Mouse (Mus musculus) heart, adult 2 months (tissue): Measurements from ENCODE around the gene Izumo2. TPM values are rescaled to one million over a fixed set of nuclear protein-coding genes. Genes with fewer than 3 reads are reported as not detected.

ENCODE experiments used
- DNase-seq, 2 experiments: peaks; one replicate each; pipeline ENCODE4 v3.0.0; 2021
- H3K27ac ChIP-seq: fragments of 200-600 bp; 2 replicates; pipeline ENCODE4 v1.8.1; 2022
- H3K27me3 ChIP-seq: fragments of 200-500 bp; 2 replicates; pipeline ENCODE4 v1.6.1; 2012; ENCODE audit warnings: mild to moderate bottlenecking, low read length, inconsistent platforms, mixed read lengths; ENCODE audit not compliant: control insufficient read depth, insufficient read depth
- H3K36me3 ChIP-seq: fragments of 200-500 bp; 2 replicates; pipeline ENCODE4 v1.6.1; 2012; ENCODE audit warnings: low read length, inconsistent platforms; ENCODE audit not compliant: control insufficient read depth, insufficient read depth
- H3K4me1 ChIP-seq: fragments of 200-500 bp; 2 replicates; pipeline ENCODE4 v1.6.1; 2011; ENCODE audit warnings: low read length; ENCODE audit not compliant: control insufficient read depth, insufficient read depth
- H3K4me3 ChIP-seq: fragments of 200-600 bp; 2 replicates; pipeline ENCODE4 v1.8.1; 2022
- H3K79me2 ChIP-seq: fragments of 200-500 bp; replicated peaks from 2 replicates; pipeline ENCODE4 v1.6.1; 2012; ENCODE audit warnings: mild to moderate bottlenecking, inconsistent platforms, low read length, moderate library complexity, mixed read lengths; ENCODE audit not compliant: control insufficient read depth, insufficient read depth
- H3K9ac ChIP-seq: fragments of 200-500 bp; 2 replicates; pipeline ENCODE4 v1.6.1; 2012; ENCODE audit warnings: low read depth, mild to moderate bottlenecking, control low read depth, inconsistent platforms, low read length, mixed read lengths
- CTCF ChIP-seq: fragments of 200-600 bp; IDR thresholded peaks from 2 replicates; pipeline ENCODE4 v1.8.1; 2022; ENCODE audit warnings: antibody characterized with exemption, mild to moderate bottlenecking, moderate library complexity
- EP300 ChIP-seq: fragments of 200-500 bp; IDR thresholded peaks from 2 replicates; pipeline ENCODE4 v1.6.1; 2011; ENCODE audit warnings: low read depth, low read length, control low read depth; ENCODE audit not compliant: insufficient read depth
- POLR2A ChIP-seq: fragments of 200-500 bp; IDR thresholded peaks from 2 replicates; pipeline ENCODE4 v1.6.1; 2011; ENCODE audit warnings: mild to moderate bottlenecking, low read depth, low read length, control low read depth; ENCODE audit not compliant: insufficient read depth
- WGBS: fragments of 180-500 bp; shearing (Covaris S2); methylation state at CpG from one replicate; pipeline ENCODE4 v1.1.7; 2018; 5-methylcytosine and 5-hydroxymethylcytosine counted together
- intact Hi-C: fragments of 180-260 bp; cut with DNase I; formaldehyde crosslinking; loops from one replicate; pipeline ENCODE4 v1.15.1; 2025
- polyA plus RNA-seq: library from polyadenylated mRNA; depleted of rRNA; stranded (reverse); fragments of >200 nt; gene quantifications from 2 replicates; pipeline ENCODE4 v1.2.3, GENCODE M21; 2012
- total RNA-seq, 2 experiments: library from RNA; stranded (reverse); gene quantifications; 2 replicates each; pipeline ENCODE4 v1.2.3; 2021

The Izumo2 gene
- total and polyA plus RNA-seq, 3 experiments, result not detected

GRCm38 (mm10) chr7:44689331-44689730, 19.2 kb upstream of the Izumo2 start:
- intact Hi-C loops, result no loop called here
- no peak overlapping the region for H3K9ac ChIP-seq
- no peak for DNase-seq
- H3K4me3 ChIP-seq, result no peak overlapping the region
- TF ChIP-seq CTCF (no peak), POLR2A (no peak), EP300 (no peak)
- no peaks in the 10 kb centered on the region for H3K79me2 ChIP-seq
- no peak overlapping the region for H3K27ac ChIP-seq
- H3K36me3 ChIP-seq, result no peaks in the 10 kb centered on the region
- no peaks in the 10 kb centered on the region for H3K4me1 ChIP-seq
- 89% methylated on average over 7 of the region's 7 CpGs for WGBS
- H3K27me3 ChIP-seq, result no peaks in the 10 kb centered on the region

GRCm38 (mm10) chr7:44693427-44694175, 14.9 kb upstream of the Izumo2 start:
- H3K79me2 ChIP-seq, result no peaks in the 10 kb centered on the region
- H3K9ac ChIP-seq, result no peak overlapping the region
- H3K27ac ChIP-seq, result no peak overlapping the region
- H3K4me3 ChIP-seq, result no peak overlapping the region
- H3K36me3 ChIP-seq, result no peaks in the 10 kb centered on the region
- WGBS, result 63% methylated on average over 10 of the region's 10 CpGs
- TF ChIP-seq CTCF (no peak), POLR2A (no peak), EP300 (no peak)
- DNase-seq, result no peak
- 0 out of 2 replicates have a peak, but pooled peaks cover 1% of the 10 kb centered on the region for H3K4me1 ChIP-seq
- intact Hi-C loops, result loop anchor here (10.0 kb wide), 1 partner anchor 1441 kb away; no protein-coding TSS in a partner anchor
- H3K27me3 ChIP-seq, result no peaks in the 10 kb centered on the region

DNA sequence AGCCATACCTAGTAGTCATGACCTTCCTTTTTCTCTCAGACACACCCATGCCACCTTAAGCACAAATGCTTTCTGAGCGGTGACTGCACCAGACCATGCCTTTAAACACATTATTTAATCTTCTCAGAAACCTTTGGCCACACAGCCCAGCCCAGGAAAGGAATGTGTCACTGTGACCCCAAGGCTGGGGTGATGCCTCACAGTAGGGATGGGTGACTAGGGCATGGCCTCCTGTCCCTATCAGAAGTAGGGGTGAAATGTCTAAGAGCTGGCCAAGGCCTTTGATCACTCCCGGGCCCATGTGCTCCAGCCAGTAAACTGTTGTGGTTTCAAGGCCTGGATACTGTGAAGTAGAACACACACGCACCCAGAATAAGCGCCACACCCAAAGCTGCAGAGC, 13.3 kb upstream of the Izumo2 start:
- intact Hi-C loops, result loop anchor here (10.0 kb wide), 1 partner anchor 1440 kb away; no protein-coding TSS in a partner anchor
- Histone ChIP-seq H3K36me3 (no peaks in the 10 kb centered on the region), H3K79me2 (no peaks in the 10 kb centered on the region), H3K27ac (no peak overlapping the region), H3K9ac (no peak overlapping the region), H3K4me1 (0 out of 2 replicates have a peak, but pooled peaks cover 1% of the 10 kb centered on the region), H3K27me3 (no peaks in the 10 kb centered on the region), H3K4me3 (no peak overlapping the region)
- TF ChIP-seq CTCF (no peak), EP300 (no peak), POLR2A (no peak)
- no peak for DNase-seq
- WGBS, result 74% methylated on average over 4 of the region's 4 CpGs

GRCm38 (mm10) chr7:44697191-44697710, 11.3 kb upstream of the Izumo2 start:
- TF ChIP-seq CTCF (no peak), EP300 (no peak), POLR2A (no peak)
- H3K79me2 ChIP-seq, result no peaks in the 10 kb centered on the region
- no peaks in the 10 kb centered on the region for H3K36me3 ChIP-seq
- 0 out of 2 replicates have a peak, but pooled peaks cover 1% of the 10 kb centered on the region for H3K4me1 ChIP-seq
- H3K4me3 ChIP-seq, result no peak overlapping the region
- H3K9ac ChIP-seq, result no peak overlapping the region
- WGBS, result 6% methylated on average over 20 of the region's 20 CpGs
- peak overlapping the region; percentile 73 for H3K27ac ChIP-seq
- DNase-seq, result peak; percentile 69 to 84
- intact Hi-C loops, result loop anchor here (10.0 kb wide), 1 partner anchor 1438 kb away; no protein-coding TSS in a partner anchor
- H3K27me3 ChIP-seq, result no peaks in the 10 kb centered on the region

DNA sequence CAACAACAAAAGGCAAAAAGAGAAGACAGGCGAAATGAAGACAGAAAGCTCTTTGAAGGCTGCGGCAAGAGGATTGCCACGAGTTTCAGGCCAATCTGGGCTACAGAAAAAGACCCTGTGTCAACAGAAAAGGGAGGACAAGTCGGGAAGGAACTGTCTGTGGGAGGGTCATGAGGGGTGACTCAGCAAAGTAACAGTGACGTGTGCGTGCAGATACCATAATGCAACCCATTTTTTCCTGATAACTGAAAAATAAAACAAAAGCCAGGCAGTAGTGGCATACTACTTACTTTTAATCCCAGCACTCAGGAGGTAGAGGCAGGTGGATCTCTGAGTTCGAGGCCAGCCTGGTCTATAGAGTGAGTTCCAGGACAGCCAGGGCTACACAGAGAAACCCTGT, 10.6 kb upstream of the Izumo2 start:
- no peak overlapping the region for H3K4me3 ChIP-seq
- H3K79me2 ChIP-seq, result no peaks in the 10 kb centered on the region
- DNase-seq, result no peak
- no peak overlapping the region for H3K27ac ChIP-seq
- WGBS, result 47% methylated on average over 7 of the region's 7 CpGs
- intact Hi-C loops, result loop anchor here (10.0 kb wide), 1 partner anchor 1437 kb away; no protein-coding TSS in a partner anchor
- H3K9ac ChIP-seq, result no peak overlapping the region
- no peaks in the 10 kb centered on the region for H3K36me3 ChIP-seq
- no peaks in the 10 kb centered on the region for H3K27me3 ChIP-seq
- H3K4me1 ChIP-seq, result 0 out of 2 replicates have a peak, but pooled peaks cover 1% of the 10 kb centered on the region
- no peak for TF ChIP-seq POLR2A
- no peak for TF ChIP-seq EP300

DNA sequence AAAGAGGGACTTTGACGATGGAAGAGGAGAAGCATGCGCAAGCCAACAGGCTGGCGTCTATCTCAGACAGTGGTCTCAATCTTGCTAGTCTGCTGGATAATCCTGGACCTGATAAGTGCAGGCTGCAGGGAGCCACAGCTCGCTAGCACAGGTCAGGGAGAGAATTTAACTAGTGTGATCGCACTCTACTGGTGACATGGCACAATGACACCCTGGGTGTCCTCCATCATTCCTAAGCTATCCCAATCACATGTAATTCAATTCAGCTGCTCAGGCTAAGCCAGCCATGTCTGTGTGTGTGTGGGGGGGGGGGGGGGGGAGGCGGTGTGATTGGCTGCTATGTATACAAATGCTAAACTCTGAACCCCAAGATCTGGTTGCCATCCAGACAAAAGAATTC, 6.6 kb upstream of the Izumo2 start:
- no peaks in the 10 kb centered on the region for H3K27me3 ChIP-seq
- TF ChIP-seq EP300 (no peak), POLR2A (no peak), CTCF (peak; percentile 69)
- intact Hi-C loops, result loop anchor here (5.0 kb wide), 2 partner anchors 35 to 55 kb away; no protein-coding TSS in a partner anchor
- DNase-seq, result peak in 1 of 2 experiments; percentile 30
- H3K79me2 ChIP-seq, result no peaks in the 10 kb centered on the region
- no peak overlapping the region for H3K27ac ChIP-seq
- no peak overlapping the region for H3K4me3 ChIP-seq
- H3K36me3 ChIP-seq, result no peaks in the 10 kb centered on the region
- H3K4me1 ChIP-seq, result no peaks in the 10 kb centered on the region
- WGBS, result 4% methylated on average over 6 of the region's 6 CpGs
- no peak overlapping the region for H3K9ac ChIP-seq
